Mouse (Mus musculus) monocyte, adult 5-6 weeks (primary cell): ENCODE results near the gene Nxpe3. TPM values are rescaled to one million over a fixed set of nuclear protein-coding genes. Genes with fewer than 3 reads are reported as not detected.
"Not testable (repeated sequence)": the region's sequence is repeated elsewhere in the genome, so short reads cannot be mapped to it uniquely, and the experiment has no call there.

ENCODE experiments used
- ATAC-seq: fragments of 153-309, 156-312 bp; replicated peaks from 2 replicates; pipeline ENCODE4 v1.8.0; 2017; ENCODE audit warnings: mild to moderate bottlenecking; ENCODE audit not compliant: low TSS enrichment, insufficient number of reproducible peaks, severe bottlenecking, poor library complexity, low FRiP score
- total RNA-seq: library from RNA; stranded (forward); fragments of 200-1000, 200-491, 200-594 nt; gene quantifications from 3 replicates; pipeline ENCODE4 v1.2.3, GENCODE M21; 2017

The Nxpe3 gene
- total RNA-seq, 1 experiment from 2014 or later = 1.8 TPM

DNA sequence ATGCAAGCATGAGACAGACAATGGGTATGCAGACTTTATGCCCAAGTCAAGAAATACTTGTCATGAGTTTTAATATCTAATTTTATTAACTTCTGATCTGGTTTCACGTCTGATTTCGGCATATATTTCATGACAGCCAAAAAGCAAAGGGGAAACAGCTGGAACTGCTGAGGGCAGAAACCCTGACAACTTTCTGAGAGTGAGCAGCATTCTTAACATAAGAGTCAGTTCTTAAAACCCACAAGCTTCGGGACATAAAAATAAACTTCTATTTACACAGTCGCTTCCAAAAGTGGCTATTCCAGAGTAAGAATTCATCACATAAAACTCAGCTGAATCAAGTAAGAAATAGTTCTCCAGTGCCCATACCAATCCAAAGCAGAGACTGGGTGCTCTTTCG lies 52.0 kb downstream of the Nxpe3 start:
- ATAC-seq = no peak

DNA sequence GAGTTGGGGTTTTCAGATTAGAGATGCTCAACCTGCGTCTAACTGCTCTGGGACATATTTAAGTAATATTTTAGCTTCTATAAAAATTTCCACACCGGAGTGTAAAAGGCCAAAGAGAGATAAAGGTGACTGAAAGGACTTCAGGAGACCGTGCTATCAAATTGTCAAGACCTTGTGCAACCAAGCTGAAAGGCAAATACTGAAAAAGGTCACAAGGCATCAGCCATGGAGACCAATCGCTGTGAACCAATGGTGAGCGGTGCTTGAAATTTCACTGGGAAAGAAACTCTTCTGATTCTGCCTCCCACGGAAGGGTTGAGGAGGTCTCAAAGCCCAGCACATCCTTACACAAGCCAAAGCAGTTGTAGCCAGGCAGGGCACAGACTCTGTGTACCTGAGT lies 53.6 kb downstream of the Nxpe3 start:
- ATAC-seq = no peak

GRCm38 (mm10) chr16:55838510-55839474 lies 56.3 kb downstream of the Nxpe3 start, which contains the start of gene Nfkbiz:
Nfkbiz (minus strand) TSS chr16:55838899.
- ATAC-seq = peak; percentile 67

- ATAC-seq = no peak
These were observed 57.0 kb downstream of the Nxpe3 start for GRCm38 (mm10) chr16:55838129-55838509.

DNA sequence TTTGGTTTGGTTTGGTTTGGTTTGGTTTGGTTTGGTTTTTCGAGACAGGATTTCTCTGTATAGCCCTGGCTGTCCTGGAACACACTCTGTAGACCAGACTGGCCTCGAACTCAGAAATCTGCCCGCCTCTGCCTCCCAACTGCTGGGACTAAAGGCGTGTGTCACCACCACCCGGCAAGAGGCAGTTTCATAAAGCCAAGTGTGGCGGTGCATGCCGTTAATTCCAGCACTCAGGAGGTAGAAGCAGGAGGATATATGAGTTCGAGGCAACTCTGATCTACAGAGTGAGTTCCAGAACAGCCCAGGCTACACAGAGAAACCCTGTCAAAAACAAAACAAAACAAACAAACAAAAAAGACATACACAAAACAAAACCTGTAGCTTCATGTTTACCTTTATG lies 57.4 kb downstream of the Nxpe3 start:
- not testable (repeated sequence) for ATAC-seq

DNA sequence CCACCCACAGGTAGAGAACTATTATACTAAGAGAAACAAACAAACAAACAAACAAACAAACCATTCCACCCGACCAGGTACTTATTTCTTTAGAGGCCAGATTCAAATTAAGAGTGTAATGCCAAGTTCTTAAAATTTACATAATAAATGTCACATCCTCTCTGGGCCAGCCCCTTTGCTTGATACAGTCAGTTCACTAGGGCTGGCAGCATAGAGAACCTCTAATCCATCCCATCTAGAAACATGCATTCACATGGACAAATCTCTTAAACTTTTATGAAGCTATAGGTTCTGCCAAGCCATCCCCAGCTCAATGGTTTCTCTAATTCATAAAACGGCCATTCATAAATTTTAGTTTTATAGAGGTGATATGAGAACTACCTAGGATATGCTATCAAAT lies 57.9 kb downstream of the Nxpe3 start:
- no peak for ATAC-seq

DNA sequence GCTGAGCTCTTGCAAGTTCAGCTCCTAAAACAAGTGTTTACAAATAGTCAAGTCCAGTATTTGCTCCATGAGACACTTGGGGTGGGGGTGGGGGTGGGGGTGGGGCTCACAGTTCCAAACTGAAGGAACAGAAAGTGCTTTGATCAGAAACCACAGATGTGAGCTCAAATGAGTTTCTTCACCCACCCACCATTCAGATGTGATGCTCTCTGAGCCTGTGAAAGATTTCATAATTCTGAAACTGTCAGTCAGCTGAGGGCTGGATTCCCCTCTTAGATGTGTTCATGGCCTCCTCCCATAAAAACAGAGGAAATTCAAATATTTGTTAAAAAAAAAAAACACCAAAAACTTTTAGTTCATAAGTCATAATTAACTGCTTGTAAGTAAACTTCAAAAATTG lies 59.3 kb downstream of the Nxpe3 start:
- peak; percentile 52 for ATAC-seq

DNA sequence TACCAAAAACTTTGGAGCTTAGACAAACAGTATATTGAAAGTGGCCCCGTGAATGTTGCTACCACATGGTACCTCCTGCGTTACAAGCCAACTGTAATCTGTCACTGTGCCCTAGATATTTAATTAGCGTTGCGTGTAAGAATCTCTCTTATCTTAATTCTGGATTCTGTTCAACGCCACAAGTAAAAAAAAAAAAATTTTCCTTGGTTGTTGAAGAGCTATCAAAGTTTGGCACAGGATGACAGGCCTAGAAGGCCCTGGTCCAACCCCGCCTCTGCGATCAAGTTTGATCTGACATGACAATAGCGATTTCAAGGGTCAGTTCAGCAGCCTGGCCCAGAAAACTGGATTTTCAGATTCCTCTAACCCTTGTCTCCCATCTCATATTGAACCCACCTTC lies 62.5 kb downstream of the Nxpe3 start:
- no peak for ATAC-seq

DNA sequence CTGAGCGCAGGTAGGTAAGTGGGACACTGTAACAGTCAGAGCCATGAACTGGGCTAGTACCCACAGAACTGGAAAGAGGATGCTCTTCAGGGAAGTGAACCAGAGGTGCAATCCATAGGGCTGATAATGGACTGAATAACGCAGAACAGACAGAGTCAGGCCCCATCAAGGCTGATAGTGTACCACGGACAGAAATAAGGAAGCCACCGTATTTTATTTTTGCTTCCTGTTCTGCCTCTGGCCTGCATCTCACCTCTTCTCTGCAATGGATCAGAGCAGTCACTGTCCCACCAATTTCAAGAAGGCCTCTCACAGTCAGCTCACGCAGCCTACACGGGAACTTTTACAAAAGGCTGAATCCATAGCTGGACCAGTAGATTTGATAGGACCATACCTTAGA lies 63.0 kb downstream of the Nxpe3 start:
- peak; percentile 66 for ATAC-seq

DNA sequence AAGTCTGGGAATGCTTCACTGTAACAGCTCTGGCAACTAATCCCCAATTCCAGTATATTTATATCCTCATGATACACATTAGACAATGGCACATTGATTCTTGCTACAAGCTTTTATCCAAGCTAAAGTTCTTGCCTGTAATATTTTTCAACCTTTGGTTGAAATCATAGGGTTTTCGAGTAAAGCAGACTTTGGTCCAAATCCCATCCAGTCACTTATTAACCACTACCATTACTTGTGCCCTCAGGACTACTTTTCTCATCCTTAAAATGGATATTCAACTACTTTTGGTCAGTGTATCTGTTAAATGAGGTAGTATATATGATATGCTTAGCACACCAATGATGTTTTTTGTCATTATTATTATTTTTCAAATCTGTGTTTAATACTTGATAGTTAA lies 63.6 kb downstream of the Nxpe3 start:
- no peak for ATAC-seq

- no peak for ATAC-seq
These were observed 71.5 kb downstream of the Nxpe3 start for GRCm38 (mm10) chr16:55823398-55824155.

- no peak for ATAC-seq
These were observed 72.2 kb downstream of the Nxpe3 start for GRCm38 (mm10) chr16:55822741-55823397.

GRCm38 (mm10) chr16:55821997-55822740 lies 72.9 kb downstream of the Nxpe3 start:
- peak; percentile 81 for ATAC-seq

DNA sequence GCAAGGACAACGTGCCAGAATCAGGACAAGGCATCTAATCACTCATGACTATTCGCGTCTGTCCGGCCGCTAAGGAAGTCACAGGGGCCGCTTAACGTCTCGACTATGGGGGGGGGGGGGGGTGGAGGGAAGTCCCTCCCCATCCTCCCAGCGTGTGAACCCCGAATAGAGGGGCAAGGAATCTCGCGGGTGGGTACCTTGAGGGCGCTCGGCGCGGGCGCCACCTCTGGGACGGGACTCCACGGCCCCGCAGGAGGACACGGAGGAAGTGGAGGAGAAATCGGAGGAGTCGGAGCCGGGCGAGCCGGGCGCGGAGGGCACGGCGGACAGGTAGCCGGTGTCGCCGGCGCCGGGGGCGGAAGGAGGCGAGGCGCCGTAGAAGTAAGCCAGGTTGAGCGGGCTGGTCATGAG lies 73.5 kb downstream of the Nxpe3 start:
- no peak for ATAC-seq

- ATAC-seq = no peak
These were observed 74.0 kb downstream of the Nxpe3 start for GRCm38 (mm10) chr16:55820916-55821570.

DNA sequence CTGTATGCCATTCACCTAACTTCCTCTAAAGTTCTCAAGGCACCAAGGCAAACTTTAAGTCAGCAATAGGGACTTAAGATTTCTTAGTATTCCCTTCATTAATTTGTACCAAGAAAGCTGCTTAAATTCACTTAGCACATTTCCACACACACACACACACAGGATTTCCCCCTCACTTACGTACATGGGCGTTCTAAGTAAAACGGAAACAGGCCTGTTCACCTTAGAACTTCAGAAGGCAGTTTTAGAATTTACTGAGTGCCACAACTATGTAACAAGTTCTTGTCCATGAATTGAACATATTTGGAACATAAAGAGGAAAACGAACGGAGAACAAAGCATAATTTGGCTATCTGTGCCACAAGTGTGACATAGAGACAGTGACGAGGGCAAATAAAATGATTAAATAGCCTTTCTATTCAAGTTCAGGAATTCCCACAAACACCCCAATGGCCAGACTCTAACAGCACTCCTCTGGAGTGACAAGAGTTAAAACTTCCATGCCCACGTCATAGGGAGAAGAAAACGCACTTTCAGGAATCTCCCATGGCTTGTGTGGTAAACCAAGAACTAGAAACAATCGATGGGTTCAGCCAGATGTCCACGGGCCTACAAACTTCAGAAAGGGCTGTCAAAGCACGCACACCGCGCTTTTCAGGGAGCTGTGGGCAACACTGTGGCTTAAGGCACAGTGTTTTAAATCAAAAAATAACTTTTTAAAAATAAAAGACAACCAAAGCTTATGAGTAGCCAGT lies 74.7 kb downstream of the Nxpe3 start:
- ATAC-seq = no peak

- no peak for ATAC-seq
These were observed 75.8 kb downstream of the Nxpe3 start for GRCm38 (mm10) chr16:55819186-55819861.
